Mouse (Mus musculus): ENCODE results near the gene Prss43. TPM values are rescaled to one million over a fixed set of nuclear protein-coding genes. Genes with fewer than 3 reads are reported as not detected.

Prss43 gene
- 0.13 and 0.20 TPM in 2 replicates for polyA plus RNA-seq (2021; fragmentation: Nextera tagmentation)
- long read RNA-seq, experiment 1, result 0 reads
- long read RNA-seq, experiment 2, result 0 reads

GRCm38 (mm10) chr9:110826390-110826789 lies at the start of gene Prss43:
Prss43 (plus strand) TSS chr9:110826690.

GRCm38 (mm10) chr9:110797866-110798265 lies 28.6 kb upstream of the Prss43 start, which contains the start of gene Prss42:
Prss42 (plus strand) TSS chr9:110798166.

GRCm38 (mm10) chr9:110813789-110814188 lies 12.7 kb upstream of the Prss43 start, which contains the start of gene Prss44:
Prss44 (plus strand) TSS chr9:110813994.

GRCm38 (mm10) chr9:110834411-110834810 lies 7.9 kb downstream of the Prss43 start, which contains the start of gene Prss45:
Prss45 (plus strand) TSS chr9:110834588.

GRCm38 (mm10) chr9:110844206-110844605 lies 17.7 kb downstream of the Prss43 start, which contains the start of gene Prss46:
Prss46 (plus strand) TSS chr9:110844506.

GRCm38 (mm10) chr9:110857781-110858472 lies 31.4 kb downstream of the Prss43 start, which contains the start of gene Prss50:
Prss50 (plus strand) TSS chr9:110857967.

GRCm38 (mm10) chr9:110879191-110879920 lies 52.9 kb downstream of the Prss43 start, which contains the start of gene Als2cl:
Als2cl (plus strand) TSS chr9:110879870.

GRCm38 (mm10) chr9:110879998-110880561 lies 53.6 kb downstream of the Prss43 start, which contains the start of gene Tmie:
Tmie (minus strand) TSS chr9:110880113.

Other genes with a start within 250 kb of the Prss43 start
- 2.5 and 3.3 TPM in 2 replicates for gene Nradd, start 202.2 kb upstream of the Prss43 start, polyA plus RNA-seq (2021; fragmentation: Nextera tagmentation)
- gene Nbeal2, start 172.5 kb upstream of the Prss43 start, polyA plus RNA-seq (2021; fragmentation: Nextera tagmentation), result 0.46 and 0.58 TPM in 2 replicates
- 120 and 126 TPM in 2 replicates for gene Ccdc12, start 170.2 kb upstream of the Prss43 start, polyA plus RNA-seq (2021; fragmentation: Nextera tagmentation)
- not detected in 2 replicates for gene Myl3, start 84.8 kb upstream of the Prss43 start, polyA plus RNA-seq (2021; fragmentation: Nextera tagmentation)
- gene Pth1r, start 79.5 kb upstream of the Prss43 start, polyA plus RNA-seq (2021; fragmentation: Nextera tagmentation), result 3.3 and 3.7 TPM in 2 replicates
- not detected in 2 replicates for gene Prss42, start 28.5 kb upstream of the Prss43 start, polyA plus RNA-seq (2021; fragmentation: Nextera tagmentation)
- gene Prss44, start 12.7 kb upstream of the Prss43 start, polyA plus RNA-seq (2021; fragmentation: Nextera tagmentation), result not detected in 2 replicates
- 1.0 and 1.2 TPM in 2 replicates for gene Prss45, start 7.9 kb downstream of the Prss43 start, polyA plus RNA-seq (2021; fragmentation: Nextera tagmentation)
- gene Prss46, start 17.8 kb downstream of the Prss43 start, polyA plus RNA-seq (2021; fragmentation: Nextera tagmentation), result not detected in 2 replicates
- 2.4 and 2.7 TPM in 2 replicates for gene Prss50, start 31.3 kb downstream of the Prss43 start, polyA plus RNA-seq (2021; fragmentation: Nextera tagmentation)
- gene Als2cl, start 53.2 kb downstream of the Prss43 start, polyA plus RNA-seq (2021; fragmentation: Nextera tagmentation), result 0.95 and 1.1 TPM in 2 replicates
- gene Tmie, start 53.4 kb downstream of the Prss43 start, polyA plus RNA-seq (2021; fragmentation: Nextera tagmentation), result 2.3 and 2.6 TPM in 2 replicates
- not detected in 2 replicates for gene Fam240a, start 90.2 kb downstream of the Prss43 start, polyA plus RNA-seq (2021; fragmentation: Nextera tagmentation)
- 0.61 and 0.94 TPM in 2 replicates for gene Tdgf1, start 119.5 kb downstream of the Prss43 start, polyA plus RNA-seq (2021; fragmentation: Nextera tagmentation)
- 1.2 and 2.2 TPM in 2 replicates for gene Lrrc2, start 124.9 kb downstream of the Prss43 start, polyA plus RNA-seq (2021; fragmentation: Nextera tagmentation)
- gene Rtp3, start 163.9 kb downstream of the Prss43 start, polyA plus RNA-seq (2021; fragmentation: Nextera tagmentation), result 0.15 TPM in 1 of 2 replicates, not detected in the other
- gene Ltf, start 192.6 kb downstream of the Prss43 start, polyA plus RNA-seq (2021; fragmentation: Nextera tagmentation), result not detected in 2 replicates
- gene Ccrl2, start 230.8 kb downstream of the Prss43 start, polyA plus RNA-seq (2021; fragmentation: Nextera tagmentation), result 1.1 and 1.2 TPM in 2 replicates